Mouse (Mus musculus) megakaryocyte-erythroid progenitor cell, adult 5 weeks (primary cell): ENCODE results near the gene Sdc4. TPM values are rescaled to one million over a fixed set of nuclear protein-coding genes. Genes with fewer than 3 reads are reported as not detected.

Source experiments
- polyA plus RNA-seq: library from polyadenylated mRNA; stranded (reverse); fragments of >175 nt; gene quantifications from 2 replicates; pipeline ENCODE4 v1.2.3, GENCODE M21; 2012

Gene Sdc4
- polyA plus RNA-seq, result 2.3 and 2.6 TPM in 2 replicates

DNA sequence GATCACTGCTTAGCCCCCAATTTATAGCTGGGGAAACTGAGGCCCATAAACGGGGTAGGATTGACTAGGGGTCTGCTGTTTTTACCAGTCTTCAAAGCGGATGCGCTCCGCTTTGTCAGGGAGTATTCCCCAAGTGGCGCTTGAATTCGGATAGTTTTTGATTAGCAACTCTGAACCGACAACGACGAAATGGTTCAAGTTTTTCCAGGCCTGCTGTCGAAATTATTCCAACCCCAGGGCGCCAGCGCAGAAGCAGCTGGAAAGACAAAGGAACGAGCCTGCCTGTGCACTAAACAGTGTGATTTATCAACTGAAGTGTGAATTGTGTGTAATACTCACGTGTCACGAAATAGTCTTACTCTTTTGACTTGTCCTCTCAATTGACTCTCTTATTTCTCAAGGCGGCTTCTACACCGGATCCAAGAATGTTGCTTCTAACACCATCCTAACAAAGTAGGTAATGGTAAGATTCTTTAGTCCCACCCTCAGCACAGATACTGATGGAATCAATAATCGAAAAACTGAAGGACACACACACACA, at the start of gene Sdc4:
Gene Sdc4, minus strand, starts transcription at position 428 of the 541 bp plus-strand sequence.

DNA sequence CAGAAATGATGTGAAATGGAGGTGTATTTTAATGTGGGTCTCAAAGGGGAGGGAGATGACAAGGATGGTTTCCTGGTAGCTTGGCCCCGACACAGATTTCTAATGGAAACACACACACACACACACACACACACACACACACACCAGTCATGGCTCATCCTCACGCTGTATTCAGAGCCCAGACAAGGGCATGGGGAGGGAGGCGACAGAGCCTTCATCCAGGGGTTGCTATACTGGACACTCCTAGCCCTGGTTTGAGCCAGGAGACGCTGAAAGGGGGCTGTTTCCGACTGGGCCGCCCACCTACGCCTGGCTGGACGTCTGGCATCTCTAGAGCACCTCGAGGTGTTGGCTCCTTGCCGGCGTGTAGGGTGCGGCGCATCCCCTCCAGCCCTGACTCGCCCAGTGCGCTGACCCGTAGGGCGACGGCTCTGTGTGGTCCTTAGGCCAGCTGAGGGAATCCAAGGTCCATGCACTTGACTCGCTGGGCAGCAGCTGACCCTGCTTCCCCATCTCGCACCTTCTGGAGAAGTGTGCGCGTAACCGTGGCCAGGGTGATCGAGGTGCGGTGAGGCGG, 42.1 kb upstream of the Sdc4 start, which contains the start of gene Dbndd2:
Gene Dbndd2, plus strand, starts transcription at position 426 of the 577 bp plus-strand sequence.

GRCm38 (mm10) chr2:164473624-164474023, 29.9 kb upstream of the Sdc4 start, which contains the start of gene Trp53tg5:
TSS of gene Trp53tg5 (minus strand) at chr2:164473724.

GRCm38 (mm10) chr2:164460745-164461551, 17.3 kb upstream of the Sdc4 start, which contains the start of gene Gm20458:
TSS of gene Gm20458 (plus strand) at chr2:164460967.

GRCm38 (mm10) chr2:164456864-164457300, 13.2 kb upstream of the Sdc4 start, which contains the start of gene Sys1:
TSS of gene Sys1 (plus strand) at chr2:164456964.

GRCm38 (mm10) chr2:164405060-164405459, 38.6 kb downstream of the Sdc4 start, which contains the start of gene Matn4:
TSS of gene Matn4 (minus strand) at chr2:164405160.

DNA sequence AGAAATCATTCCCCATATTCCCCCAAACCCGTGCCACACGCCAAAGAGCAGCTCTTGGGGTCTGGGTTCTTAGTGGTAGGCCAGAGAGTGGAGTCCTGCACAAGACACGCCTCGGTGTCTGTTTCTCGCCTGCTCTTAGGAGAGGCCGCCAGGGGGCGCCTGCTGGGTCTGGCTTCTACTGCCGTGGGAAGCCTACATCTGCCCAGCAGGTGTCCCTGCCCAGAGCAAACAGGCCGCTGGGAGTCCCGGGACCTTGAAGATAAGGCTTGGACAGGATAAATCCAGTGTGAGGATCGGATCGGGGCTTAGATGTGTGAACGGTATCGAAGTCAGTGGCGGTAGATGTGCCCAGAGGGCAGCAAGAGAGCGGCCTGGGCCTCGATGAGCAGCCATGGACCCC, 40.8 kb downstream of the Sdc4 start, which contains the start of gene Rbpjl:
Gene Rbpjl, plus strand, starts transcription at position 236 of the 400 bp plus-strand sequence.

DNA sequence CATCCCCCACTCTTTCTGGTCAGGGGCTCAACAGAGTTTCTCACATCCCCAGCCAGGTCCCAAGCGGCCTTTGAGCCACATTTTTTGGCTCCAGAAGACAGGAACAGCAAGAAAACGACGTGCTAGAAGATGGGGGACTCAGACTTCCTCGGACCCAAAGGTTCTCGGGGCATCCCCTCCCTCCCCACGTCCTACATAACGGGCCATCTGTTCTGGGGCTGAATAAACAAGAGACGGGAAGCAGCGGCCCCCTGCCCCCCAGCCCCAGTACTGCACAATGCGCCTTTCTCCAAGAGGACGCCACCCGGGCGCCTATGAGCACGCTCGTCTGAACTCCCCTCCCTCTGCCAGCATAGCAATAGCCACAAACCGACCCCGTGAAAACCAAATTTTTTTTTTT, 54.7 kb downstream of the Sdc4 start, which contains the start of gene Slpi:
Gene Slpi, minus strand, starts transcription at position 76 of the 400 bp plus-strand sequence.

Other genes starting within 250 kb of the Sdc4 start
- not detected in 2 replicates for gene Wfdc15a, start 243.8 kb downstream of the Sdc4 start, polyA plus RNA-seq
- gene Wfdc15b, start 222.2 kb downstream of the Sdc4 start, polyA plus RNA-seq, result not detected in 2 replicates
- not detected in 2 replicates for gene Svs2, start 205.4 kb downstream of the Sdc4 start, polyA plus RNA-seq
- gene Svs3b, start 187.2 kb downstream of the Sdc4 start, polyA plus RNA-seq, result not detected in 2 replicates
- gene Svs4, start 165.4 kb downstream of the Sdc4 start, polyA plus RNA-seq, result not detected in 2 replicates
- not detected in 2 replicates for gene Svs3a, start 154.6 kb downstream of the Sdc4 start, polyA plus RNA-seq
- not detected in 2 replicates for gene Svs6, start 127.1 kb downstream of the Sdc4 start, polyA plus RNA-seq
- not detected in 2 replicates for gene Svs5, start 111.1 kb downstream of the Sdc4 start, polyA plus RNA-seq
- 23.0 and 53.6 TPM in 2 replicates for gene Slpi, start 54.8 kb downstream of the Sdc4 start, polyA plus RNA-seq
- gene Rbpjl, start 40.7 kb downstream of the Sdc4 start, polyA plus RNA-seq, result not detected in 2 replicates
- 0.04 TPM in 1 of 2 replicates, not detected in the other for gene Matn4, start 38.7 kb downstream of the Sdc4 start, polyA plus RNA-seq
- 121 and 142 TPM in 2 replicates for gene Sys1, start 13.1 kb upstream of the Sdc4 start, polyA plus RNA-seq
- 1.2 and 2.3 TPM in 2 replicates for gene Gm20458, start 17.1 kb upstream of the Sdc4 start, polyA plus RNA-seq
- gene Trp53tg5, start 29.8 kb upstream of the Sdc4 start, polyA plus RNA-seq, result not detected in 2 replicates
- gene Dbndd2, start 42.2 kb upstream of the Sdc4 start, polyA plus RNA-seq, result 0.61 and 1.8 TPM in 2 replicates
- gene Pigt, start 53.6 kb upstream of the Sdc4 start, polyA plus RNA-seq, result 231 and 267 TPM in 2 replicates
- gene Wfdc2, start 118.5 kb upstream of the Sdc4 start, polyA plus RNA-seq, result 0.11 TPM in 1 of 2 replicates, not detected in the other
- gene Spint3, start 129.6 kb upstream of the Sdc4 start, polyA plus RNA-seq, result not detected in 2 replicates
- gene Wfdc6a, start 141.6 kb upstream of the Sdc4 start, polyA plus RNA-seq, result not detected in 2 replicates
- not detected in 2 replicates for gene Eppin, start 149.7 kb upstream of the Sdc4 start, polyA plus RNA-seq
- gene Wfdc6b, start 169.6 kb upstream of the Sdc4 start, polyA plus RNA-seq, result not detected in 2 replicates
- not detected in 2 replicates for gene Wfdc8, start 169.7 kb upstream of the Sdc4 start, polyA plus RNA-seq
- 0.17 TPM in 1 of 2 replicates, not detected in the other for gene Wfdc16, start 194.9 kb upstream of the Sdc4 start, polyA plus RNA-seq
- gene Wfdc10, start 212.2 kb upstream of the Sdc4 start, polyA plus RNA-seq, result not detected in 2 replicates
- gene Wfdc9, start 212.7 kb upstream of the Sdc4 start, polyA plus RNA-seq, result not detected in 2 replicates
- not detected in 2 replicates for gene Wfdc11, start 230.2 kb upstream of the Sdc4 start, polyA plus RNA-seq
- not detected in 2 replicates for gene Wfdc13, start 241.2 kb upstream of the Sdc4 start, polyA plus RNA-seq